Mouse (Mus musculus) embryonic facial prominence, embryonic 14.5 days (tissue): ENCODE data around the gene Aldh3a2. TPM values are rescaled to one million over a fixed set of nuclear protein-coding genes. Genes with fewer than 3 reads are reported as not detected.
A peak's percentile ranks its signal among the peaks of the same experiment; 100 is the strongest.

Experiments
- ATAC-seq: fragments of 200-750 bp; cut with Nextera tagmentation; 2 replicates; pipeline ENCODE4 v1.8.0; 2017; ENCODE audit warnings: low read depth, moderate number of reproducible peaks, moderate TSS enrichment
- DNase-seq: peaks from one replicate; pipeline ENCODE4 v3.0.0-alpha.2; 2015; ENCODE audit warnings: low spot score
- H3K27ac ChIP-seq: fragments of 300-500 bp; sonication (generic); replicated peaks from 2 replicates; pipeline ENCODE4 v1.5.1; 2014; ENCODE audit warnings: low read depth, mild to moderate bottlenecking, low read length, moderate library complexity
- H3K27me3 ChIP-seq: fragments of 300-500 bp; sonication (generic); replicated peaks from 2 replicates; pipeline ENCODE4 v1.6.1; 2014; ENCODE audit warnings: low read length; ENCODE audit not compliant: control insufficient read depth, insufficient read depth
- H3K36me3 ChIP-seq: fragments of 300-500 bp; sonication (generic); 2 replicates; pipeline ENCODE4 v1.6.1; 2014; ENCODE audit warnings: low read length, mixed read lengths; ENCODE audit not compliant: control insufficient read depth, insufficient read depth
- H3K4me1 ChIP-seq: fragments of 300-500 bp; sonication (generic); 2 replicates; pipeline ENCODE4 v1.6.1; 2014; ENCODE audit warnings: antibody characterized with exemption, low read length; ENCODE audit not compliant: control insufficient read depth, insufficient read depth
- H3K4me2 ChIP-seq: fragments of 300-500 bp; sonication (generic); 2 replicates; pipeline ENCODE4 v1.6.1; 2014; ENCODE audit warnings: low read depth, mild to moderate bottlenecking, low read length, moderate library complexity, mixed read lengths
- H3K4me3 ChIP-seq: fragments of 300-500 bp; sonication (generic); 2 replicates; pipeline ENCODE4 v1.5.1; 2014; ENCODE audit warnings: low read depth, mild to moderate bottlenecking, low read length
- H3K9ac ChIP-seq: fragments of 300-500 bp; sonication (generic); 2 replicates; pipeline ENCODE4 v1.6.1; 2014; ENCODE audit warnings: low read depth, mild to moderate bottlenecking, low read length, moderate library complexity, mixed read lengths
- H3K9me3 ChIP-seq: fragments of 300-500 bp; sonication (generic); 2 replicates; pipeline ENCODE4 v1.6.1; 2016; ENCODE audit warnings: low read length; ENCODE audit not compliant: control insufficient read depth
- WGBS: fragments of 180-500 bp; shearing (Covaris S2); extraction: QIAGEN DNeasy Blood & Tissue Kit; methylation state at CpG from one replicate; pipeline ENCODE4 v1.1.7; 2014; 5-methylcytosine and 5-hydroxymethylcytosine counted together
- polyA plus RNA-seq: library from polyadenylated mRNA; unstranded; fragments of >200 nt; fragmentation: Nextera tagmentation; extraction: Ambion mirVana; gene quantifications from 2 replicates; pipeline ENCODE4 v1.2.1, GENCODE M21; 2014

Aldh3a2 gene
- polyA plus RNA-seq, 1 experiment from 2014 or later: 36.4 TPM

DNA sequence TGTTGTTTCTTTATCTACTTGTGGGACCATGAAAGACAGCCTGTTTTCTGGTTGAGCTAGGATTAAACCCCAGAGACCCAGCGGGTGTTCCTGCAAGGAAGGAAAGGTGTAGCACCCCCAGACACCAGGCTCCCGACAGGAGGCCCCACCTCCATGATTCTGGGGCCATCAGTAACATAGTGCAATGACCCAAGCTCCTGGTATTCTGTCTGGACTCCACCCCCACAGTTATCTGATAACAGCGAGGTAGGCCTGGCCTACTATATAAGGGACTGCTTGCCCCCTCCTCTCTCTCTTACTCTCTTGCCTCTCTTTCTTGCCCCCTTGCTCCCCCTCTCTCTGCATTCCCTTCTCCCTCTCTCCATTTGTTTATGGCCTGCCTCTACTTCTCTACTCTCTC lies 32.9 kb upstream of the Aldh3a2 start:
- 0 out of 2 replicates have a peak, but pooled peaks cover 2% of the 10 kb centered on the region for H3K9me3 ChIP-seq
- no peak overlapping the region for H3K4me3 ChIP-seq
- H3K9ac ChIP-seq: no peak overlapping the region
- H3K27ac ChIP-seq: no peak overlapping the region
- H3K4me2 ChIP-seq: peak overlapping the region; percentile 43
- DNase-seq: no peak
- no peak for ATAC-seq
- no peaks in the 10 kb centered on the region for H3K36me3 ChIP-seq
- WGBS: 72% methylated on average over 3 of the region's 3 CpGs
- H3K27me3 ChIP-seq: no peaks in the 10 kb centered on the region
- H3K4me1 ChIP-seq: 0 out of 2 replicates have a peak, but pooled peaks cover 4% of the 10 kb centered on the region

DNA sequence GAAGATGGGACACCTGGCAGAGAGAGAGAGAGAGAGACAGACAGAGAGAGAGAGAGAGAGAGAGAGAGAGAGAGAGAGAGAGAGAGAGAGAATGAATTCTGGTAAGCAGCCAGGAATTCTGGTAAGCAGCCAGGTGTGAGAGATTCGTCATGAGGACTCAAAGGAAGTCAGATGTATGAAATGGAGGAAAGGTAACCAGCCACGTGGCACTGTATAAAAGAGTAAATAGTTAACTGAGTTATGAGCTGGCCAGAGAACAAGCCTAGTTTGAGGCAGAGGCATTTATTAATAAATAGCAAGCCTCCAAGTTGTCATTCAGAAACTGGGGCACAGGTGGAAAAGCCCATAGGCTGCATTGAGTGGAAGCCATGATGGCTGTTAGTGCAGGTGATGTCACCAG lies 30.6 kb upstream of the Aldh3a2 start:
- Histone ChIP-seq H3K36me3 (no peaks in the 10 kb centered on the region), H3K9me3 (no peaks in the 10 kb centered on the region), H3K27ac (no peak overlapping the region), H3K27me3 (no peaks in the 10 kb centered on the region), H3K9ac (no peak overlapping the region), H3K4me3 (no peak overlapping the region), H3K4me2 (no peak overlapping the region), H3K4me1 (0 out of 2 replicates have a peak, but pooled peaks cover 4% of the 10 kb centered on the region)
- 64% methylated on average over 2 of the region's 2 CpGs for WGBS
- DNase-seq (no peak), ATAC-seq (no peak)

DNA sequence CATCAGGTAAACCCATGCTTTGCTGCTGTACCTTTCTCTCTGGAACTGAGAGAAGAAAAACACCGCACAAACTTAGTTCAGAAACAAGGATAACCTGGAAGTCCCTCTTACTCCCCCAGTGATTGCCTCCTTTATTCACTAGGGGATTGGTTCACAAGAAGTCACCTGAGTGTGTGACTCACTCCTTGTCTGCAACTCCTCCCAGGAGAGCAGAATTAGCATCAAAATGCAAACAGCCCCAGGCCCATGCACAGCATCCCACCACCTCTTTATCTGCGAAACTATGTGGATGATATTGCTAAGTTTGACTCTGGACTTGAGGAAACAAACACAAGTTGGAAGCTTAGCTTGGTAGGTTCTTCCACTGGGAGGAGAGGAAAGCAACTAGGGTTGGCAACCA lies 30.1 kb upstream of the Aldh3a2 start:
- no peaks in the 10 kb centered on the region for H3K27me3 ChIP-seq
- H3K27ac ChIP-seq: no peak overlapping the region
- no peak overlapping the region for H3K4me3 ChIP-seq
- no peaks in the 10 kb centered on the region for H3K36me3 ChIP-seq
- DNase-seq (no peak), ATAC-seq (no peak)
- H3K4me1 ChIP-seq: 0 out of 2 replicates have a peak, but pooled peaks cover 4% of the 10 kb centered on the region
- 79% methylated on average over 2 of the region's 2 CpGs for WGBS
- H3K4me2 ChIP-seq: no peak overlapping the region
- no peaks in the 10 kb centered on the region for H3K9me3 ChIP-seq
- H3K9ac ChIP-seq: no peak overlapping the region

GRCm38 (mm10) chr11:61296556-61296955 lies 29.3 kb upstream of the Aldh3a2 start:
- Histone ChIP-seq H3K27me3 (no peaks in the 10 kb centered on the region), H3K4me3 (no peak overlapping the region), H3K4me1 (0 out of 2 replicates have a peak, but pooled peaks cover 4% of the 10 kb centered on the region), H3K9me3 (no peaks in the 10 kb centered on the region), H3K36me3 (no peaks in the 10 kb centered on the region), H3K9ac (no peak overlapping the region), H3K27ac (no peak overlapping the region), H3K4me2 (no peak overlapping the region)
- 78% methylated on average over 1 of the region's 1 CpGs for WGBS
- no peak for ATAC-seq
- DNase-seq: no peak

DNA sequence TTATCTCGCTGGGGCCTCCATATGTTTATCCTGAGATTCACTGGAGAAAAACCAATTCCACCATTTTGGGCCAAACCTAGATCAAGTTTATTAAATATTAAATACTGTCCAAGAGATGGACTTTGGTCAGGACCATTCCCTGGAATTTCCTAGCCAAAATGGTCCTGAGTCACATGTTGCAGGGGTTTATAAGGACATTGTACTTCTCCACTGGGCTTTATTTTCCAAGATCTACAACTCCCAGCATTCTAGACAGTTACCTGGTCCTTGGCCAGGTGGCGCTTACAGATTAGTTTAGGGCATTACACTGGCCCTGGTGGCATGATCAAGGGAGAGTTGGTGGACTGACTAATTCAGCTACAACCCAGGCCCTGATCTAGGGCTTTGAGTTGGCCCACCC lies 28.3 kb upstream of the Aldh3a2 start:
- no peaks in the 10 kb centered on the region for H3K9me3 ChIP-seq
- no peaks in the 10 kb centered on the region for H3K36me3 ChIP-seq
- H3K9ac ChIP-seq: no peak overlapping the region
- no peak overlapping the region for H3K27ac ChIP-seq
- H3K4me3 ChIP-seq: no peak overlapping the region
- no peaks in the 10 kb centered on the region for H3K4me1 ChIP-seq
- no peaks in the 10 kb centered on the region for H3K27me3 ChIP-seq
- DNase-seq: no peak
- WGBS: 89% methylated on average over 2 of the region's 2 CpGs
- H3K4me2 ChIP-seq: no peak overlapping the region
- ATAC-seq: no peak

DNA sequence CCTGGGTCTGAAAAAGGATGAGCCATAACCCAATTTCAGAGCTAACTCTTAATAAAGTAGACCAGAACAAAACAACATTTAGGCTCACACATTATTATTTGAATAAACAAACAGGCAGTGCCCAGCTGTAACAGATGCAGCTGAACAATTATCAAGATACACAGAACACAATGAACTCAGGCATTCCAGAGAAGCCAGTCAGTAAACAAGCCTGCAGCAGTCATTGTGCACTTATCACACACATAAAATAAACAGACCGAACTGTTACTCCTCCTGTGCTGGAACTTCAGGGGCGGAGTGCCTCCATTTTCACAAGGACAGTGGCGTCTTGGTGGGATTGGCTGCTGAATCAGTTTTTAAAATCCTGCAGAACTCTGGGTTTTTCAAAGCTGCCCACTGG lies 27.2 kb upstream of the Aldh3a2 start:
- H3K27me3 ChIP-seq: no peaks in the 10 kb centered on the region
- DNase-seq: no peak
- ATAC-seq: no peak
- H3K27ac ChIP-seq: no peak overlapping the region
- H3K9me3 ChIP-seq: no peaks in the 10 kb centered on the region
- 89% methylated on average over 3 of the region's 3 CpGs for WGBS
- no peak overlapping the region for H3K4me3 ChIP-seq
- no peaks in the 10 kb centered on the region for H3K4me1 ChIP-seq
- no peaks in the 10 kb centered on the region for H3K36me3 ChIP-seq
- H3K4me2 ChIP-seq: no peak overlapping the region
- no peak overlapping the region for H3K9ac ChIP-seq

GRCm38 (mm10) chr11:61293251-61293650 lies 26.0 kb upstream of the Aldh3a2 start:
- 40% methylated on average over 2 of the region's 2 CpGs for WGBS
- H3K27me3 ChIP-seq: no peaks in the 10 kb centered on the region
- H3K36me3 ChIP-seq: no peaks in the 10 kb centered on the region
- no peaks in the 10 kb centered on the region for H3K9me3 ChIP-seq
- no peaks in the 10 kb centered on the region for H3K4me1 ChIP-seq
- no peak overlapping the region for H3K4me2 ChIP-seq
- H3K9ac ChIP-seq: no peak overlapping the region
- H3K27ac ChIP-seq: no peak overlapping the region
- no peak overlapping the region for H3K4me3 ChIP-seq
- DNase-seq (no peak), ATAC-seq (no peak)

DNA sequence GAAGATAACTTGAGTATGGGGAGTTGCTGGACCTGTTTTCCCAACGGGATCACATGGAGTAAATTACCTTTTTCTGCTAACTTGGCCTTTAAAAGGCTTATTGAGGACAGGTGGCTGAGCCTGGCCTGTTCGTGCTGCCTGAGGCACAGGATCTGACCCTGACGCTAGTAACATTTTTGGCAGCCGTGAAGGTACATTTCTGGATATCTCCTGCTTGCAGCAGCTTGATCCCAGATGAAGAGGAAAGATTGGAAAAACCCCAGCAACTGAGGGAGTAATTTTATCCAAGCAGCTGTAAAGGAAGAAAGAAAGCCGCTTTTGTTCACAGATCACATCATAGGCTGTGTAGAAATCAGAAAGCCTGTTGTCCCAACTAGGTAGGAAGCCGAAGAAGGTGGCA lies 17.1 kb upstream of the Aldh3a2 start:
- no peaks in the 10 kb centered on the region for H3K9me3 ChIP-seq
- H3K36me3 ChIP-seq: no peaks in the 10 kb centered on the region
- no peaks in the 10 kb centered on the region for H3K27me3 ChIP-seq
- DNase-seq: peak; percentile 84
- peak overlapping the region; percentile 65; the same call in 1 of the 2 replicates for H3K27ac ChIP-seq
- ATAC-seq: peak; percentile 84
- no peak overlapping the region for H3K4me3 ChIP-seq
- no peak overlapping the region for H3K4me2 ChIP-seq
- peak overlapping the region; percentile 34; the same call in 1 of the 2 replicates for H3K9ac ChIP-seq
- H3K4me1 ChIP-seq: 0 out of 2 replicates have a peak, but pooled peaks cover 4% of the 10 kb centered on the region
- 33% methylated on average over 6 of the region's 6 CpGs for WGBS

GRCm38 (mm10) chr11:61283414-61284049 lies 16.3 kb upstream of the Aldh3a2 start:
- 70% methylated on average over 10 of the region's 10 CpGs for WGBS
- H3K36me3 ChIP-seq: no peaks in the 10 kb centered on the region
- DNase-seq: no peak
- ATAC-seq: no peak
- H3K4me3 ChIP-seq: no peak overlapping the region
- 0 out of 2 replicates have a peak, but pooled peaks cover 4% of the 10 kb centered on the region for H3K4me1 ChIP-seq
- H3K9ac ChIP-seq: no peak overlapping the region
- no peak overlapping the region for H3K4me2 ChIP-seq
- H3K27ac ChIP-seq: peak overlapping the region; percentile 39; the same call in 1 of the 2 replicates
- no peaks in the 10 kb centered on the region for H3K9me3 ChIP-seq
- no peaks in the 10 kb centered on the region for H3K27me3 ChIP-seq
